Mouse (Mus musculus) forebrain, embryonic 16.5 days (tissue): ENCODE results near the gene Crygf. TPM values are rescaled to one million over a fixed set of nuclear protein-coding genes. Genes with fewer than 3 reads are reported as not detected.
"Not testable (repeated sequence)": the region's sequence is repeated elsewhere in the genome, so short reads cannot be mapped to it uniquely, and the experiment has no call there.

Source experiments
- ATAC-seq: fragments of 200-750 bp; cut with Nextera tagmentation; 2 replicates; pipeline ENCODE4 v1.8.0; 2017; ENCODE audit warnings: mild to moderate bottlenecking, moderate library complexity
- H3K27ac ChIP-seq: fragments of 300-500 bp; sonication (generic); 2 replicates; pipeline ENCODE4 v1.5.1; 2014; ENCODE audit warnings: low read length, control low read depth
- H3K27me3 ChIP-seq: fragments of 300-500 bp; sonication (generic); replicated peaks from 2 replicates; pipeline ENCODE4 v1.6.1; 2014; ENCODE audit warnings: low read length; ENCODE audit not compliant: control insufficient read depth, insufficient read depth
- H3K36me3 ChIP-seq: fragments of 300-500 bp; sonication (generic); 2 replicates; pipeline ENCODE4 v1.6.1; 2014; ENCODE audit not compliant: control insufficient read depth, insufficient read depth
- H3K4me1 ChIP-seq: fragments of 300-500 bp; sonication (generic); replicated peaks from 2 replicates; pipeline ENCODE4 v1.6.1; 2014; ENCODE audit warnings: low read length; ENCODE audit not compliant: control insufficient read depth, insufficient read depth
- H3K4me2 ChIP-seq: fragments of 300-500 bp; sonication (generic); 2 replicates; pipeline ENCODE4 v1.6.1; 2014; ENCODE audit warnings: mild to moderate bottlenecking, low read length, control low read depth
- H3K4me3 ChIP-seq: fragments of 300-500 bp; sonication (generic); replicated peaks from 2 replicates; pipeline ENCODE4 v1.5.1; 2014; ENCODE audit warnings: mild to moderate bottlenecking, low read length, control low read depth
- H3K9ac ChIP-seq: fragments of 300-500 bp; sonication (generic); replicated peaks from 2 replicates; pipeline ENCODE4 v1.6.1; 2014; ENCODE audit warnings: low read depth, low read length, control low read depth
- H3K9me3 ChIP-seq: fragments of 300-500 bp; sonication (generic); 2 replicates; pipeline ENCODE4 v1.6.1; 2016; ENCODE audit warnings: low read length; ENCODE audit not compliant: control insufficient read depth
- WGBS: fragments of 180-500 bp; shearing (Covaris S2); extraction: QIAGEN DNeasy Blood & Tissue Kit; methylation state at CpG from one replicate; pipeline ENCODE4 v1.1.7; 2014; 5-methylcytosine and 5-hydroxymethylcytosine counted together
- polyA plus RNA-seq: library from polyadenylated mRNA; unstranded; fragments of >200 nt; fragmentation: Nextera tagmentation; extraction: Ambion mirVana; gene quantifications from 2 replicates; pipeline ENCODE4 v1.2.1, GENCODE M21; 2015

Crygf gene
- not detected in 2 replicates for polyA plus RNA-seq

DNA sequence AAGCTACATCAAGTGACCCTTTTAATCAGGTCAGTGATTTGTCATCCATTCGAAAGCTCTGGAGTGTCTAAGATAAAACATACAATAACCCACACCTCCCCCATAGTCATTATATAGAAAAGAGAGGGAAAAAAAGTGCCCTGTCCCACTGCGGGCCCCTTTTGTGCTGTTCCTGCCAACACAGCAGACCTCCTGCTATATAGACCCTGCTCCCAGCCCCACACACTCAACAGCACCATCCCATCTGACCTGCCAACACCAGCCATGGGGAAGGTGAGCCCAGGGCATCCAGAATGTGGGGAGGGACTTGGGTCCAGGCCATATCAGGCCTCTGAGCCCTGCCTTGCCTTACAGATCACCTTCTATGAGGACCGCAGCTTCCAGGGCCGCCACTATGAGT lies at the start of gene Crygf:
Gene Crygf, plus strand, starts transcription at position 227 of the 400 bp plus-strand sequence.
- 42% methylated on average over 4 of the region's 4 CpGs for WGBS
- Histone ChIP-seq H3K4me3 (no peak within 1 kb of the TSS), H3K9ac (no peak within 1 kb of the TSS), H3K27me3 (no peaks in the 10 kb centered on the region), H3K4me1 (no peaks in the 10 kb centered on the region), H3K4me2 (no peak within 1 kb of the TSS), H3K36me3 (no peaks in the 10 kb centered on the region), H3K9me3 (no peaks in the 10 kb centered on the region), H3K27ac (no peak within 1 kb of the TSS)
- ATAC-seq: no peak

DNA sequence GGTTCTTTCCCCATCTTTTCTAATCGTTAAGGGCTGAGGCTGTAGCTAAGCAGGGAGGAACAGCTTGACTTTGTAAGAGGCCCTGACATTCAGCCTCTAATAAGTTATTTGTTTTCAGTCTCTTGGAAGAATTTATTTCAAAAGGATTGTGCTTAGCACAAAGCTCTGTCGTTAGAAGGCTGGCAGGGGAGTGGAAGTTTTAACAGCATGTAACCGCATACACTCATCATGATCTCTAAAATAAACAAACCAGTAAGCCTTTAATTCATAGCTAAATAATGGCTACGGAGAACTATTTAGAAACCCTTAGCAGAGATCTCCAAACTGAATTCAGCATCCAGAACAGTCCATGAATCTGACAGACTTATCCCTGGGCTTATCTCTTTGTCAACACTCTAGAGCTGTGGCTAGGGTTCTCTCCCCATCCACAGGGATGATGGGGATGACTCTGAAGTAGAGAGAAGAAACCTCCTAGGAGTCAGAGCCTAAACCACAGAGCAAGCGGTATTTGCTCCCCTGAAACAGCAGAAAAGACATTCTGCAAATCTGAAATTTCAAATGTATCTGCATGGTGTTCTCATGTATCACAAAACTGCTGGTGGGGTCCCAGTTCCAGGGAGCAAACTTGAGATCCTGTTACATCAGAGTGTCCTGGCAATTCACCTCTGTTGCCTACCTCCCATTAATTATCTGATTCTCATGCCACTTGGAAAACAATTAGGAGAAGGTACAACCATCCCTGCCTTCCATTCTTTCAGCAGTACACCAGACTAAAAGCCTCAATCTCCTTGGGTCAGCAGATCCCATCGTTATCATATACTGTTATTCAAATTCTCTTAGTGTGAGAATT lies 734 bp upstream of the Crygf start:
- no peak overlapping the region for H3K4me3 ChIP-seq
- H3K9me3 ChIP-seq: no peaks in the 10 kb centered on the region
- no peaks in the 10 kb centered on the region for H3K27me3 ChIP-seq
- H3K27ac ChIP-seq: no peak overlapping the region
- WGBS: 16% methylated on average over 6 of the region's 6 CpGs
- no peaks in the 10 kb centered on the region for H3K36me3 ChIP-seq
- H3K4me1 ChIP-seq: no peaks in the 10 kb centered on the region
- H3K9ac ChIP-seq: no peak overlapping the region
- ATAC-seq: no peak
- no peak overlapping the region for H3K4me2 ChIP-seq

DNA sequence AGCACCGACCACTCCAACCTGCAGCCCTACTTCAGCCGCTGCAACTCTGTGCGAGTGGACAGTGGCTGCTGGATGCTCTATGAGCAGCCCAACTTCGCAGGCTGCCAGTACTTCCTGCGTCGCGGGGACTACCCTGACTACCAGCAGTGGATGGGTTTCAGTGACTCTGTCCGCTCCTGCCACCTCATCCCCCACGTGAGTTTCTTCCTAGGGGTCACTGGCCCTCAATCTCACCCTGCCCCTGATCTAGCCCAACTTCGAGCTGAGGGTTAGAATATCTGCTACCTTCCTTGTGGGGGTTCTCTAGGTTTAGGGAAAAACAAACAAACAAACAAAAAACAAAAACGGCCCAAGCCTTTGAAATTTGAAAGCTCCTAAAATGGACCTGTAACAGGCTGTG lies 376 bp downstream of the Crygf start:
- ATAC-seq, H3K4me2 ChIP-seq, H3K9me3 ChIP-seq, H3K4me3 ChIP-seq, H3K27me3 ChIP-seq, H3K9ac ChIP-seq, H3K27ac ChIP-seq, H3K36me3 ChIP-seq, H3K4me1 ChIP-seq: not testable (repeated sequence)
- 81% methylated on average over 11 of the region's 11 CpGs for WGBS

DNA sequence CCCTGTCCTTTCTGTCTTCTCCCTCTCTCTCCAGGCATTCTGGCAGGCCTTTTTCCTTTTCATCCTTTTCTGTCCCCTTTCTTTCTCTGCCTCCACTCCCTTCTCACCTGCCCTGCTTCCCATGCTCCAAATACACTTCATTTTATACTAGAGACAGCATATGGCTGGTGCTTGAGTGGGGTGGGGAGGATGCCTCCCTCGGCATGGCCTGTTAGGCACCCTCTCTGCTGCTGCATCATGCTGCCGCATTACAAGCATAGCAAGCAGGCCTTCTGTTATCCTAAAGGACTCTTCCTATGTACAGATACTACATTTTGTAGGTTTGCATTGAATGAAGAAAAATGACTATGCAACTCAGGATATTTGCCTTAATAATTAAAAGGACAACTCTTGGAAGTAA lies 3.7 kb downstream of the Crygf start:
- no peaks in the 10 kb centered on the region for H3K36me3 ChIP-seq
- ATAC-seq: no peak
- no peak overlapping the region for H3K4me3 ChIP-seq
- H3K27ac ChIP-seq: no peak overlapping the region
- no peak overlapping the region for H3K9ac ChIP-seq
- H3K27me3 ChIP-seq: no peaks in the 10 kb centered on the region
- H3K4me1 ChIP-seq: no peaks in the 10 kb centered on the region
- no peaks in the 10 kb centered on the region for H3K9me3 ChIP-seq
- WGBS: 69% methylated on average over 2 of the region's 2 CpGs
- H3K4me2 ChIP-seq: no peak overlapping the region

DNA sequence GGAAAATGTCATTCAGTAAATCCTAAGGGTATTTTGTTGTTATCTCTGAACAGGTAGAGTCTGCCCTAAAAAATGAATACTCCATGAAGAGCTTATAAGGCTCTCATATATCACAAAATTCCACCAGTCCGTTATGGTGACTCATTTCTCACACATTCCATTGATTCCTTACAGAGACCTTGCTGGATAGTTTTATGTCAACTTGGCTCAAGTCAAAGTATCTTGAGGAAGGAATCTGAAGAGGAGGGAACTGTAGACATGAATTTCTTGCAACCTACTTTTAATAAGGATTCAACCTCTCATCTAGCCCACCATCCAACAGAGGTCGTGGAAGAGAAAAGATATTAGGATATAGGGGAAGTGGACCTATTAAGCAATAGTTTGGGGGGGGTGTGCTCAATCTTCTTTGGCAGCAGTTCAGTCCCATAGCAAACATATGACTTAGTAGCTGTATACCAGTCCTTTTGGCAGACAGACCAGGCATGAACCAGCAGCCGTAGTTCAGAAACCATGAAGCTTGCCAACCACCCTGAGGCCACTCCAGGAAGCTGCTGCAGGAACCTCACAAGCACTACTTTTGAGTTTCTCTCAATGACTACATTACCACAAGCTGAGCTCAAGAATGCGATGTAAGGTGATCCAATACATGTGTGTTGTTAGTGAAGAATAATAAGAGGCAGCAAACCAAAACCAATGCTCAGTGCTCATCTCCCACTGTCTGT lies 5.9 kb downstream of the Crygf start:
- Histone ChIP-seq H3K4me3 (no peak overlapping the region), H3K36me3 (no peaks in the 10 kb centered on the region), H3K27ac (no peak overlapping the region), H3K9ac (no peak overlapping the region), H3K27me3 (no peaks in the 10 kb centered on the region), H3K9me3 (no peaks in the 10 kb centered on the region), H3K4me2 (no peak overlapping the region), H3K4me1 (no peaks in the 10 kb centered on the region)
- ATAC-seq: no peak
- 82% methylated on average over 4 of the region's 4 CpGs for WGBS

Other genes with a start within 250 kb of the Crygf start
- 515 and 521 TPM in 2 replicates for gene Map2, start 248.8 kb downstream of the Crygf start, polyA plus RNA-seq